Mouse (Mus musculus) liver, postnatal 0 days (tissue): ENCODE results near the gene Tenm1. TPM values are rescaled to one million over a fixed set of nuclear protein-coding genes. Genes with fewer than 3 reads are reported as not detected.

Experiments
- ATAC-seq: fragments of 200-750 bp; cut with Nextera tagmentation; 2 replicates; pipeline ENCODE4 v1.8.0; 2017; ENCODE audit warnings: mild to moderate bottlenecking, moderate library complexity
- DNase-seq: peaks from one replicate; pipeline ENCODE4 v3.0.0-alpha.2; 2016
- H3K27ac ChIP-seq: fragments of 300-500 bp; sonication (generic); 2 replicates; pipeline ENCODE4 v1.5.1; 2014; ENCODE audit warnings: antibody characterized with exemption, moderate library complexity, mild to moderate bottlenecking, low read depth
- H3K27me3 ChIP-seq: fragments of 300-500 bp; sonication (generic); 2 replicates; pipeline ENCODE4 v1.6.1; 2014; ENCODE audit warnings: low read length, control low read depth, mixed read lengths; ENCODE audit not compliant: insufficient read depth
- H3K36me3 ChIP-seq: fragments of 300-500 bp; sonication (generic); replicated peaks from 2 replicates; pipeline ENCODE4 v1.6.1; 2014; ENCODE audit warnings: mild to moderate bottlenecking, control low read depth, low read length, moderate library complexity, mixed read lengths; ENCODE audit not compliant: insufficient read depth
- H3K4me1 ChIP-seq: fragments of 300-500 bp; sonication (generic); 2 replicates; pipeline ENCODE4 v1.6.1; 2014; ENCODE audit warnings: antibody characterized with exemption, mild to moderate bottlenecking, control low read depth; ENCODE audit not compliant: insufficient read depth
- H3K4me2 ChIP-seq: fragments of 300-500 bp; sonication (generic); 2 replicates; pipeline ENCODE4 v1.6.1; 2014; ENCODE audit warnings: low read depth, mild to moderate bottlenecking, low read length, moderate library complexity, mixed read lengths
- H3K4me3 ChIP-seq: fragments of 300-500 bp; sonication (generic); 2 replicates; pipeline ENCODE4 v1.5.1; 2014; ENCODE audit warnings: low read depth, low read length
- H3K9ac ChIP-seq: fragments of 300-500 bp; sonication (generic); replicated peaks from 2 replicates; pipeline ENCODE4 v1.6.1; 2014; ENCODE audit warnings: mild to moderate bottlenecking, moderate library complexity
- H3K9me3 ChIP-seq: fragments of 300-500 bp; sonication (generic); 2 replicates; pipeline ENCODE4 v1.6.1; 2016; ENCODE audit warnings: mild to moderate bottlenecking, control low read depth, low read length, mixed read lengths
- CTCF ChIP-seq: sonication (generic); IDR thresholded peaks from 2 replicates; pipeline ENCODE4 v1.5.1; 2016; ENCODE audit warnings: antibody characterized with exemption, low read depth
- EP300 ChIP-seq: IDR thresholded peaks from 2 replicates; pipeline ENCODE4 v1.6.1; 2016; ENCODE audit warnings: antibody characterized with exemption, low read depth, mild to moderate bottlenecking
- WGBS: fragments of 180-500 bp; shearing (Covaris S2); extraction: QIAGEN DNeasy Blood & Tissue Kit; methylation state at CpG from one replicate; pipeline ENCODE4 v1.1.7; 2014; ENCODE audit not compliant: insufficient replicate concordance; 5-methylcytosine and 5-hydroxymethylcytosine counted together
- polyA plus RNA-seq: library from polyadenylated mRNA; unstranded; fragments of >200 nt; fragmentation: Nextera tagmentation; extraction: Ambion mirVana; gene quantifications from 2 replicates; pipeline ENCODE4 v1.2.1, GENCODE M21; 2015

The Tenm1 gene
- polyA plus RNA-seq, 1 experiment from 2014 or later, result not detected

DNA sequence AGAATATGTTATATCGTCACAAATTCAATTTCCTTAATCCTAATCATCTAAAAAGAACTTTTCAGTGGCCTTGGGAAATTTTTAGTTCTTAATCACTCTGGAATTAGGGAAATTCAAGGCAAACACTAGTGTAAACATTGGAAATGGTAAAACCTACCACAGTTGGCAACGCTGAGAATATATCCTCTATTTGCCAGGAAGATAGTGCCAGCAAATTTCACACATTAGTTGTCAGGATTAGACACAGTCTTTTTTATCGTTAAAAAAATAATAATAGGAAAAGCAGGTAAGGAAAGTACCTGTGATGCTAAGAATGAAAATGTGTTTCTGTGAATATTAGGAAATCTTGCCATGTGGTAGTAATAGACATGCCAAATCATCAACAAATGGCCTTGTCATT, 223.9 kb downstream of the Tenm1 start:
- no peaks in the 10 kb centered on the region for H3K36me3 ChIP-seq
- no peak overlapping the region for H3K4me2 ChIP-seq
- no peaks in the 10 kb centered on the region for H3K4me1 ChIP-seq
- 70% methylated on average over 3 of the region's 3 CpGs for WGBS
- no peak overlapping the region for H3K27ac ChIP-seq
- no peak overlapping the region for H3K9ac ChIP-seq
- H3K27me3 ChIP-seq, result no peaks in the 10 kb centered on the region
- TF ChIP-seq CTCF (no peak), EP300 (no peak)
- DNase-seq, result no peak
- no peaks in the 10 kb centered on the region for H3K9me3 ChIP-seq
- H3K4me3 ChIP-seq, result no peak overlapping the region
- ATAC-seq, result no peak

DNA sequence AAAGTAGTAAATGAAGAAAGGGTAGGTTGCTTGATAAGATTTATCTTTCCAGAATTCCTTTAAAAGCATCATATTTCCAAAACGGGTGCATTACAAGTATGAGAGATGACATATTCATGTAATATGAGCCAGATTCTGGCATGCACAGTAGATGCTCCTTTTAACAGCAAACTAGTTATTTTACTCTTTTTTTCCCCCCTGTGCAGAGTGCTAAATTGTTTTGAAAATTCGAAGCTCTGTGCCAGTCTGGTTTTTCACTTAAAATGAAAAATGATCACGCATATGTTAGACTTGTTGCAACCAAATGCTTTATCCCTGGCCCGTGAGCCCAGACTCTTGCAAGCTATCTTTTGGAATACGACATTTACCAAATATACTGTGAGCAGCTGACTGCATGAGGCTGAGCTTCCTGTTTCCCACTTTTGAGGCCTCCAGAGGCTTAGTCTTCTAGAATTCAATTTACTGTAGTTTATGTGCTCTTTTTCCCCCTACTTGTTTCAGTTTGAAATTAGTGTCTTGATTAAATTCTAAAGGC, 226.6 kb downstream of the Tenm1 start:
- no peaks in the 10 kb centered on the region for H3K36me3 ChIP-seq
- H3K4me2 ChIP-seq, result no peak overlapping the region
- no peaks in the 10 kb centered on the region for H3K4me1 ChIP-seq
- 76% methylated on average over 5 of the region's 5 CpGs for WGBS
- TF ChIP-seq CTCF (no peak), EP300 (no peak)
- DNase-seq, result no peak
- no peaks in the 10 kb centered on the region for H3K9me3 ChIP-seq
- no peak overlapping the region for H3K9ac ChIP-seq
- no peak for ATAC-seq
- no peak overlapping the region for H3K27ac ChIP-seq
- no peak overlapping the region for H3K4me3 ChIP-seq
- H3K27me3 ChIP-seq, result no peaks in the 10 kb centered on the region

- H3K4me2 ChIP-seq, result no peak overlapping the region
- no peaks in the 10 kb centered on the region for H3K9me3 ChIP-seq
- no peak overlapping the region for H3K4me3 ChIP-seq
- TF ChIP-seq EP300 (no peak), CTCF (no peak)
- no peak overlapping the region for H3K9ac ChIP-seq
- H3K27ac ChIP-seq, result no peak overlapping the region
- 62% methylated on average over 1 of the region's 1 CpGs for WGBS
- no peak for DNase-seq
- no peaks in the 10 kb centered on the region for H3K27me3 ChIP-seq
- ATAC-seq, result no peak
- no peaks in the 10 kb centered on the region for H3K4me1 ChIP-seq
- H3K36me3 ChIP-seq, result no peaks in the 10 kb centered on the region
Measured at GRCm38 (mm10) chrX:43182975-43183374, 246.0 kb downstream of the Tenm1 start.

GRCm38 (mm10) chrX:43151561-43151960, 277.4 kb downstream of the Tenm1 start:
- Histone ChIP-seq H3K4me3 (no peak overlapping the region), H3K9me3 (no peaks in the 10 kb centered on the region), H3K9ac (no peak overlapping the region), H3K27ac (no peak overlapping the region), H3K27me3 (no peaks in the 10 kb centered on the region), H3K4me1 (no peaks in the 10 kb centered on the region), H3K4me2 (no peak overlapping the region), H3K36me3 (no peaks in the 10 kb centered on the region)
- TF ChIP-seq EP300 (no peak), CTCF (no peak)
- 69% methylated on average over 3 of the region's 3 CpGs for WGBS
- ATAC-seq (no peak), DNase-seq (no peak)

DNA sequence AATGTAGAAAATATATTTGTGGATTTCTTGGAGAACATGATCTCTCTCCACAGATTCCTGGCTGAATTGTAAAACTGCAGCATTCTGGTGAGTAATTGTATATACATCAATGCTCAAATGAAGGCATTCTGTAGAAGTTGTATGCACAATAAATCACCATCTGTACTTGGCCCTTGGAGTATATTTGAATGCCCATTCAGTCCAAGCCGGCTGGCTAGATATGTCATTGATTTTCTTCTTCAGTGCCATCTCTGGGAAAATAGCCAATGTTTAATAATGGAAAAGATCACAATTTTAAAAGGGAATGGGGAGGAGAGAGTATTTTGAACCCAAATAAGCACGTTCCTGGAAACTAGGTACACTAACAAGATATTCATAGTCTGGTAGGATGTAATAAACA, 299.2 kb downstream of the Tenm1 start:
- ATAC-seq (no peak), DNase-seq (no peak)
- Histone ChIP-seq H3K4me1 (no peaks in the 10 kb centered on the region), H3K27ac (no peak overlapping the region), H3K4me2 (no peak overlapping the region), H3K4me3 (no peak overlapping the region), H3K9ac (no peak overlapping the region), H3K27me3 (no peaks in the 10 kb centered on the region), H3K9me3 (no peaks in the 10 kb centered on the region), H3K36me3 (no peaks in the 10 kb centered on the region)
- WGBS, result 46% methylated on average over 2 of the region's 2 CpGs
- TF ChIP-seq EP300 (no peak), CTCF (no peak)

GRCm38 (mm10) chrX:43122491-43122890, 306.4 kb downstream of the Tenm1 start:
- 50% methylated on average over 1 of the region's 1 CpGs for WGBS
- H3K4me1 ChIP-seq, result no peaks in the 10 kb centered on the region
- no peak overlapping the region for H3K27ac ChIP-seq
- TF ChIP-seq CTCF (no peak), EP300 (no peak)
- H3K4me3 ChIP-seq, result no peak overlapping the region
- DNase-seq (no peak), ATAC-seq (no peak)
- H3K27me3 ChIP-seq, result no peaks in the 10 kb centered on the region
- no peaks in the 10 kb centered on the region for H3K36me3 ChIP-seq
- H3K9ac ChIP-seq, result no peak overlapping the region
- H3K9me3 ChIP-seq, result no peaks in the 10 kb centered on the region
- no peak overlapping the region for H3K4me2 ChIP-seq

DNA sequence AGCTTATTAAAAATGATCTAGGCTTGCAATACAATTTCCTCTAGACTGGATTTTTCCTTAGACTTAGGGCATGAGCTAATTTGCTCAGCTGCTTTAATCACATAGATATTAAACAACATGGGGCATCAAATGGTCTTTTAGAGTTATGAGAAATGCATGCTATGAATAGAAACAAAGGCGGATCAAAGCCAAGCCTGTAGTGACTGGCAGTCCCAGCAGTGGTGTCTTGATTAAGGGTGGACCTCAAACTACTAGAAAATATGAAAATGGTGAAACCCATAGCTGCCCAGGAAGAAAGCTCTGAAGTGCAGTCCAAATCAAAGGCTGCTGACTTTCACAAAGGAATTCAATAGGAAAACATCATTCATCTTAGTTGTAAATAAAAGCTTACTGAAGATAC, 306.9 kb downstream of the Tenm1 start:
- Histone ChIP-seq H3K36me3 (no peaks in the 10 kb centered on the region), H3K27me3 (no peaks in the 10 kb centered on the region), H3K4me3 (no peak overlapping the region), H3K4me1 (no peaks in the 10 kb centered on the region), H3K27ac (no peak overlapping the region), H3K9me3 (no peaks in the 10 kb centered on the region), H3K9ac (no peak overlapping the region), H3K4me2 (no peak overlapping the region)
- no peak for DNase-seq
- no peak for ATAC-seq
- no peak for TF ChIP-seq CTCF
- TF ChIP-seq EP300, result no peak
- whole genome bisulfite sequencing, result 68% methylated on average over 1 of the region's 1 CpGs
